In the genomic region with DNA sequence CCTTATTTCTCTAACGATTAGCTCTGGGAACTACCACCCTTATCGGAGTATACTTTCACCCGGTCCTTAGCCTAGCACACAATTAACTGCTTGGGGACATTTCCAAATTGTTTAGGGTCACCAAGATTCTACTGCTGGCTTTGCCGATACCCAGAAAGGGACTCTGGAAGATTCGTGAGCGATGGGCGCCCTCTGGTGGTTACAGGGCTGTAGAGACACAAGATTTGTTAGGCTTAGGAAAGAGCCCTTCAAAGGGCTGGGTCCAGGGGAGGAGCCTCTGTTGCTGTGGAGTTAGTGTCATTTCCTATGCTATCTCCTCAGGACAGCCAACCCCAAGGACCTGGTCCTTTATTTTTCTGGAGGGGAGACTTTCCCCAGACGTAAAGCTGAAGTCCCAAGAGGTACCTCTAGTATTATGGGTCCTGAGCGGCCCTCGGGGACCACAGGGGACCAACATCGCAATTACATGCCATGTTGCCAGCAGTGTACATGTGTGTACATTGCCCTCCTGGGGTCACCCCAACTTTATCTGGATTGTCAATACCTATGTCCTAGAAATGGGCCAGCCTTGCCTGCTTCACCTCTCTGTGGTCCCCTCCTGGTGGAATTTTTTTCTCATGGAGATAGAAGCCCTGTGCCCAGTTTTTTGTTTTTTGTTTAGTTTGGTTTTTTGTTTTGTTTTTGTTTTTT, we compare ENCODE assay signal across 8 mouse cellular contexts. TPM values are rescaled to one million over a fixed set of nuclear protein-coding genes. Genes with fewer than 3 reads are reported as not detected.
A peak's percentile ranks its signal among the peaks of the same experiment; 100 is the strongest.
DNase-seq lines count a peak whose midpoint lies in the region; ATAC-seq and TF ChIP-seq lines count a peak whose summit lies in the region.

No protein-coding gene starts in this region.

- H3K27me3 ChIP-seq in embryonic facial prominence, embryonic 13.5 days, result no peaks in the 10 kb centered on the region
- H3K27me3 ChIP-seq in limb, embryonic 13.5 days, result no peaks in the 10 kb centered on the region
- no peaks in the 10 kb centered on the region for H3K27me3 ChIP-seq in midbrain, embryonic 16.5 days (ENCODE audit: control insufficient read depth, insufficient read depth, low read depth, low read length)
- no peaks in the 10 kb centered on the region for H3K27me3 ChIP-seq in spleen, adult 2 months (ENCODE audit: control insufficient read depth, insufficient read depth, low read length)

- TF ChIP-seq POLR2A in spleen, adult 2 months (IDR thresholded peaks at IDR 0.05; ENCODE audit: low read depth, low read length), result no peak

- peak overlapping the region; percentile 65; the same call in 1 of the 2 replicates for H3K27ac ChIP-seq in embryonic facial prominence, embryonic 13.5 days
- no peak overlapping the region for H3K27ac ChIP-seq in limb, embryonic 13.5 days
- H3K27ac ChIP-seq in midbrain, embryonic 16.5 days (ENCODE audit: low read length), result peak overlapping the region; percentile 29
- no peak overlapping the region for H3K27ac ChIP-seq in spleen, adult 2 months (ENCODE audit: insufficient read depth, low read length)

- no peak overlapping the region for H3K9ac ChIP-seq in embryonic facial prominence, embryonic 13.5 days
- H3K9ac ChIP-seq in limb, embryonic 13.5 days, result peak overlapping the region; percentile 50; the same call in 1 of the 2 replicates
- H3K9ac ChIP-seq in midbrain, embryonic 16.5 days (ENCODE audit: low read depth, low read length), result peak overlapping the region; percentile 49; the same call in 1 of the 2 replicates

- H3K4me2 ChIP-seq in embryonic facial prominence, embryonic 13.5 days, result peak overlapping the region; percentile 40; the same call in 1 of the 2 replicates
- peak overlapping the region; percentile 46 for H3K4me2 ChIP-seq in limb, embryonic 13.5 days (replicated peaks)
- peak overlapping the region; percentile 34 for H3K4me2 ChIP-seq in midbrain, embryonic 16.5 days (ENCODE audit: low read length)

- WGBS in embryonic facial prominence, embryonic 13.5 days, result 24% methylated on average over 11 of the region's 11 CpGs
- WGBS in limb, embryonic 13.5 days, result 25% methylated on average over 11 of the region's 11 CpGs
- 22% methylated on average over 11 of the region's 11 CpGs for WGBS in midbrain, embryonic 16.5 days
- 26% methylated on average over 11 of the region's 11 CpGs for WGBS in spleen, adult 2 months

- TF ChIP-seq CTCF in spleen, adult 2 months (IDR thresholded peaks at IDR 0.05; ENCODE audit: extremely low read depth, insufficient read depth, insufficient read length, insufficient replicate concordance), result peak; percentile 84; the same call in 1 of the 2 replicates

- H3K36me3 ChIP-seq in embryonic facial prominence, embryonic 13.5 days, result peaks cover 38% of the 10 kb centered on the region
- peaks cover 40% of the 10 kb centered on the region for H3K36me3 ChIP-seq in limb, embryonic 13.5 days
- peaks cover 7% of the 10 kb centered on the region for H3K36me3 ChIP-seq in midbrain, embryonic 16.5 days (ENCODE audit: control insufficient read depth, insufficient read depth, low read length)
- peaks cover 8% of the 10 kb centered on the region for H3K36me3 ChIP-seq in spleen, adult 2 months (ENCODE audit: control insufficient read depth, insufficient read depth, low read length)

- peaks cover 28% of the 10 kb centered on the region for H3K4me1 ChIP-seq in embryonic facial prominence, embryonic 13.5 days
- peaks cover 32% of the 10 kb centered on the region for H3K4me1 ChIP-seq in limb, embryonic 13.5 days
- peaks cover 31% of the 10 kb centered on the region for H3K4me1 ChIP-seq in midbrain, embryonic 16.5 days (ENCODE audit: control insufficient read depth, insufficient read depth, low read length)
- peaks cover 4% of the 10 kb centered on the region; the same call in 1 of the 2 replicates for H3K4me1 ChIP-seq in spleen, adult 2 months (ENCODE audit: control insufficient read depth, insufficient read depth, insufficient read length)

- no peaks in the 10 kb centered on the region for H3K9me3 ChIP-seq in embryonic facial prominence, embryonic 13.5 days
- H3K9me3 ChIP-seq in limb, embryonic 13.5 days, result no peaks in the 10 kb centered on the region
- H3K9me3 ChIP-seq in midbrain, embryonic 16.5 days (replicated peaks; ENCODE audit: control insufficient read depth, low read length, poor library complexity, severe bottlenecking), result no peaks in the 10 kb centered on the region

- no peak overlapping the region for H3K4me3 ChIP-seq in embryonic facial prominence, embryonic 13.5 days
- peak overlapping the region; percentile 19; the same call in 1 of the 2 replicates for H3K4me3 ChIP-seq in limb, embryonic 13.5 days
- no peak overlapping the region for H3K4me3 ChIP-seq in midbrain, embryonic 16.5 days (ENCODE audit: low read depth, low read length)
- H3K4me3 ChIP-seq in spleen, adult 2 months (ENCODE audit: extremely low read depth, insufficient read depth, insufficient read length), result no peak overlapping the region

- DNase-seq in 3134 (ENCODE audit: extremely low read depth, insufficient read length, low spot score), result peak; percentile 64
- DNase-seq in adrenal gland, postnatal 36 days, result peak; percentile 95 to 97
- peak; percentile 93 for DNase-seq in heart, adult 8-10 months (ENCODE audit: low spot score)
- DNase-seq in kidney, adult 8-10 months, result peak; percentile 84 to 96
- peak; percentile 82 to 92 for DNase-seq in spleen, adult 2 months (ENCODE audit: low read depth in 1 of 2, low spot score in 2 of 2)

- peak; percentile 57; the same call in 1 of the 2 replicates for ATAC-seq in embryonic facial prominence, embryonic 13.5 days (ENCODE audit: insufficient number of reproducible peaks, insufficient read depth, low FRiP score, low TSS enrichment, low read depth)
- peak; percentile 26 for ATAC-seq in limb, embryonic 13.5 days (ENCODE audit: low FRiP score, low read depth)
- peak; percentile 50 for ATAC-seq in midbrain, embryonic 16.5 days

RNA-seq across cellular contexts. Expression of a gene that starts 6.0 kb away (rescaled TPM):
- 100 to 1,000 TPM; 546 to 552 TPM for total RNA-seq in adrenal gland, postnatal 36 days (2021)
- polyA plus RNA-seq in embryonic facial prominence, embryonic 13.5 days (2015; fragmentation: Nextera tagmentation; extraction: Ambion mirVana), result 3,278 and 3,456 TPM in 2 replicates
- total RNA-seq in heart, adult 8-10 months (2022), result 100 to 1,000 TPM; 183 to 230 (median 211) TPM
- 2,828 and 3,051 TPM in 2 replicates for polyA plus RNA-seq in limb, embryonic 13.5 days (2015; fragmentation: Nextera tagmentation; extraction: Ambion mirVana)
- 1,375 and 1,671 TPM in 2 replicates for polyA plus RNA-seq in midbrain, embryonic 16.5 days (2015; fragmentation: Nextera tagmentation; extraction: Ambion mirVana)
- 915 and 918 TPM in 2 replicates for polyA plus RNA-seq in spleen, adult 2 months (2012; rRNA removed)

RNA-seq across cellular contexts. Expression of a gene that starts 49.9 kb away (rescaled TPM):
- total RNA-seq in adrenal gland, postnatal 36 days (2021), result 10 to 100 TPM; 31.2 to 35.7 TPM
- polyA plus RNA-seq in embryonic facial prominence, embryonic 13.5 days (2015; fragmentation: Nextera tagmentation; extraction: Ambion mirVana), result 70.7 and 78.5 TPM in 2 replicates
- 10 to 100 TPM; 38.9 to 47.2 (median 44.3) TPM for total RNA-seq in heart, adult 8-10 months (2022)
- polyA plus RNA-seq in limb, embryonic 13.5 days (2015; fragmentation: Nextera tagmentation; extraction: Ambion mirVana), result 74.2 and 75.8 TPM in 2 replicates
- polyA plus RNA-seq in midbrain, embryonic 16.5 days (2015; fragmentation: Nextera tagmentation; extraction: Ambion mirVana), result 105 and 109 TPM in 2 replicates
- polyA plus RNA-seq in spleen, adult 2 months (2012; rRNA removed), result 11.3 and 11.7 TPM in 2 replicates

RNA-seq across cellular contexts. Expression of a gene that starts 50.2 kb away (rescaled TPM):
- total RNA-seq in adrenal gland, postnatal 36 days (2021), result 10 to 100 TPM; 12.7 to 13.0 TPM
- polyA plus RNA-seq in embryonic facial prominence, embryonic 13.5 days (2015; fragmentation: Nextera tagmentation; extraction: Ambion mirVana), result 46.8 and 54.5 TPM in 2 replicates
- 10 to 100 TPM in 3 of 4 experiments, 1 to 10 TPM in 1; 9.4 to 11.0 (median 10.6) TPM for total RNA-seq in heart, adult 8-10 months (2022)
- 52.9 and 53.3 TPM in 2 replicates for polyA plus RNA-seq in limb, embryonic 13.5 days (2015; fragmentation: Nextera tagmentation; extraction: Ambion mirVana)
- polyA plus RNA-seq in midbrain, embryonic 16.5 days (2015; fragmentation: Nextera tagmentation; extraction: Ambion mirVana), result 63.0 and 64.9 TPM in 2 replicates
- 20.0 and 24.2 TPM in 2 replicates for polyA plus RNA-seq in spleen, adult 2 months (2012; rRNA removed)

Comparison
In these comparisons a context has a peak if more than half of its experiments do, and no peak if none do; other contexts are left out.
1. H3K27ac ChIP-seq: peak in embryonic facial prominence, embryonic 13.5 days (single experiment) and midbrain, embryonic 16.5 days (single experiment); none in limb, embryonic 13.5 days (single experiment) and spleen, adult 2 months (single experiment).
2. Peak in every context shown above with its lines, with median percentiles within 50 percentile points of each other: DNase-seq, ATAC-seq and H3K4me2 ChIP-seq.